Mouse (Mus musculus) G1E (cell line): Measurements from ENCODE around the gene Rflna. TPM values are rescaled to one million over a fixed set of nuclear protein-coding genes. Genes with fewer than 3 reads are reported as not detected.

ENCODE experiments used
- ATAC-seq: 2 replicates; pipeline ENCODE4 v1.8.0; 2016; ENCODE audit warnings: mild to moderate bottlenecking; ENCODE audit not compliant: insufficient number of reproducible peaks, poor library complexity, low FRiP score, severe bottlenecking; ENCODE audit errors: extremely low read depth
- DNase-seq: peaks from one replicate; pipeline ENCODE4 v3.0.0; 2012; ENCODE audit warnings: low spot score
- H3K27me3 ChIP-seq: 2 replicates; pipeline ENCODE4 v1.6.1; 2012; ENCODE audit warnings: mild to moderate bottlenecking, low read length, inconsistent platforms; ENCODE audit not compliant: insufficient read depth
- H3K36me3 ChIP-seq: replicated peaks from 2 replicates; pipeline ENCODE3; 2012; ENCODE audit warnings: mild to moderate bottlenecking, inconsistent platforms
- H3K4me1 ChIP-seq: 2 replicates; pipeline ENCODE4 v1.6.1; 2012; ENCODE audit warnings: low read depth, low read length, inconsistent platforms, mixed read lengths; ENCODE audit not compliant: insufficient read depth
- H3K4me3 ChIP-seq: 2 replicates; pipeline ENCODE4 v1.5.1; 2012; ENCODE audit warnings: low read depth, mild to moderate bottlenecking, inconsistent platforms, low read length, moderate library complexity, mixed read lengths
- H3K9me3 ChIP-seq: replicated peaks from 2 replicates; pipeline ENCODE4 v1.6.1; 2012; ENCODE audit warnings: inconsistent platforms
- CTCF ChIP-seq: IDR thresholded peaks from 2 replicates; pipeline ENCODE4 v1.5.1; 2012; ENCODE audit warnings: low read depth, low read length, inconsistent platforms, mixed read lengths
- GATA1 ChIP-seq: IDR thresholded peaks from 2 replicates; pipeline ENCODE4 v1.6.1; 2012; ENCODE audit warnings: borderline replicate concordance, low read length, inconsistent platforms, mixed read lengths
- GATA2 ChIP-seq: IDR thresholded peaks from 2 replicates; pipeline ENCODE4 v1.6.1; 2012; ENCODE audit warnings: low read depth, low read length, inconsistent platforms, borderline replicate concordance
- POLR2AphosphoS5 ChIP-seq: IDR thresholded peaks from 2 replicates; pipeline ENCODE4 v1.6.1; 2012; ENCODE audit warnings: low read depth, low read length, inconsistent platforms; ENCODE audit not compliant: insufficient replicate concordance
- TAL1 ChIP-seq: conservative IDR thresholded peaks from 2 replicates; pipeline ENCODE4 v1.6.1; 2012; ENCODE audit warnings: low read depth, low read length, inconsistent platforms, mixed read lengths
- polyA plus RNA-seq: library from polyadenylated mRNA; stranded (reverse); fragments of >175 nt; gene quantifications from 2 replicates; pipeline ENCODE4 v1.2.3, GENCODE M21; 2012
- total RNA-seq, 2 experiments: library from RNA; stranded (forward) in 1 of 2; stranded (reverse) in 1 of 2; fragments of 200-1000 nt in 1 of 2; fragments of >200 nt in 1 of 2; fragmentation: Nextera tagmentation in 1 of 2; gene quantifications; 2 replicates each; pipeline ENCODE4 v1.2.3; 2014 to 2017

The Rflna gene
- total and polyA plus RNA-seq, 3 experiments, result not detected

GRCm38 (mm10) chr5:124961433-124961832 lies 41.6 kb upstream of the Rflna start:
- DNase-seq (no peak), ATAC-seq (no peak)
- Histone ChIP-seq H3K4me3 (no peak overlapping the region), H3K4me1 (no peaks in the 10 kb centered on the region), H3K9me3 (peaks cover 77% of the 10 kb centered on the region), H3K27me3 (no peaks in the 10 kb centered on the region), H3K36me3 (no peaks in the 10 kb centered on the region)
- no peak for TF ChIP-seq TAL1

- DNase-seq, result no peak
- ATAC-seq, result no peak
- H3K4me3 ChIP-seq, result no peak overlapping the region
- H3K4me1 ChIP-seq, result no peaks in the 10 kb centered on the region
- H3K27me3 ChIP-seq, result no peaks in the 10 kb centered on the region
- no peaks in the 10 kb centered on the region for H3K36me3 ChIP-seq
- peaks cover 80% of the 10 kb centered on the region for H3K9me3 ChIP-seq
- TF ChIP-seq POLR2AphosphoS5 (no peak), GATA2 (no peak), CTCF (no peak)
Measured at GRCm38 (mm10) chr5:124962761-124963160, 40.3 kb upstream of the Rflna start.

- H3K4me3 ChIP-seq, result no peak overlapping the region
- H3K9me3 ChIP-seq, result peaks cover 78% of the 10 kb centered on the region
- TF ChIP-seq TAL1, result no peak
- no peak for TF ChIP-seq GATA1
- no peak for TF ChIP-seq GATA2
- TF ChIP-seq POLR2AphosphoS5, result no peak
- TF ChIP-seq CTCF, result no peak
- DNase-seq, result no peak
- H3K4me1 ChIP-seq, result no peaks in the 10 kb centered on the region
- H3K36me3 ChIP-seq, result no peaks in the 10 kb centered on the region
- no peak for ATAC-seq
- H3K27me3 ChIP-seq, result no peaks in the 10 kb centered on the region
Measured at GRCm38 (mm10) chr5:124963806-124964672, 39.0 kb upstream of the Rflna start.

- no peak overlapping the region; the same call in 1 of the 2 replicates for H3K4me3 ChIP-seq
- no peaks in the 10 kb centered on the region for H3K27me3 ChIP-seq
- H3K4me1 ChIP-seq, result no peaks in the 10 kb centered on the region
- TF ChIP-seq GATA1 (no peak), GATA2 (no peak), TAL1 (no peak), POLR2AphosphoS5 (no peak), CTCF (no peak)
- DNase-seq (no peak), ATAC-seq (no peak)
- no peaks in the 10 kb centered on the region for H3K36me3 ChIP-seq
- peaks cover 82% of the 10 kb centered on the region for H3K9me3 ChIP-seq
Measured at GRCm38 (mm10) chr5:124966622-124967332, 36.2 kb upstream of the Rflna start.

- no peak for DNase-seq
- Histone ChIP-seq H3K36me3 (no peaks in the 10 kb centered on the region), H3K4me1 (no peaks in the 10 kb centered on the region), H3K9me3 (peaks cover 80% of the 10 kb centered on the region), H3K27me3 (no peaks in the 10 kb centered on the region), H3K4me3 (no peak overlapping the region)
- ATAC-seq, result no peak
- no peak for TF ChIP-seq CTCF
- no peak for TF ChIP-seq GATA1
- TF ChIP-seq POLR2AphosphoS5, result no peak
- TF ChIP-seq TAL1, result no peak
- TF ChIP-seq GATA2, result no peak
Measured at GRCm38 (mm10) chr5:124969790-124970189, 33.2 kb upstream of the Rflna start.

- ATAC-seq, result no peak
- Histone ChIP-seq H3K4me1 (no peaks in the 10 kb centered on the region), H3K36me3 (no peaks in the 10 kb centered on the region), H3K4me3 (no peak overlapping the region), H3K9me3 (peaks cover 80% of the 10 kb centered on the region), H3K27me3 (no peaks in the 10 kb centered on the region)
- DNase-seq, result no peak
- TF ChIP-seq CTCF (no peak), GATA2 (no peak), POLR2AphosphoS5 (no peak), TAL1 (no peak), GATA1 (no peak)
Measured at GRCm38 (mm10) chr5:124986222-124986621, 16.8 kb upstream of the Rflna start.
